Mouse (Mus musculus) G1E (cell line): ENCODE data around the gene Auts2.

Experiments used
- CTCF ChIP-seq: IDR thresholded peaks from 2 replicates; pipeline ENCODE4 v1.5.1; 2012; ENCODE audit warnings: low read depth, low read length, inconsistent platforms, mixed read lengths
- GATA1 ChIP-seq: IDR thresholded peaks from 2 replicates; pipeline ENCODE4 v1.6.1; 2012; ENCODE audit warnings: borderline replicate concordance, low read length, inconsistent platforms, mixed read lengths
- GATA2 ChIP-seq: IDR thresholded peaks from 2 replicates; pipeline ENCODE4 v1.6.1; 2012; ENCODE audit warnings: low read depth, low read length, inconsistent platforms, borderline replicate concordance
- POLR2AphosphoS5 ChIP-seq: IDR thresholded peaks from 2 replicates; pipeline ENCODE4 v1.6.1; 2012; ENCODE audit warnings: low read depth, low read length, inconsistent platforms; ENCODE audit not compliant: insufficient replicate concordance
- TAL1 ChIP-seq: conservative IDR thresholded peaks from 2 replicates; pipeline ENCODE4 v1.6.1; 2012; ENCODE audit warnings: low read depth, low read length, inconsistent platforms, mixed read lengths

- no peak for TF ChIP-seq CTCF
- no peak for TF ChIP-seq GATA2
- no peak for TF ChIP-seq GATA1
- TF ChIP-seq TAL1: no peak
- no peak for TF ChIP-seq POLR2AphosphoS5
These were observed 878.5 kb downstream of the Auts2 start for GRCm38 (mm10) chr5:131664657-131665056.
